Mouse (Mus musculus) midbrain, embryonic 14.5 days (tissue): Measurements from ENCODE around the gene Bcas3. TPM values are rescaled to one million over a fixed set of nuclear protein-coding genes. Genes with fewer than 3 reads are reported as not detected.

Experiments used
- ATAC-seq: fragments of 200-750 bp; cut with Nextera tagmentation; 2 replicates; pipeline ENCODE4 v1.8.0; 2017; ENCODE audit warnings: moderate number of reproducible peaks, moderate library complexity; ENCODE audit not compliant: low FRiP score, low TSS enrichment
- DNase-seq: peaks from one replicate; pipeline ENCODE4 v3.0.0-alpha.2; 2015
- H3K27ac ChIP-seq: fragments of 300-500 bp; sonication (generic); replicated peaks from 2 replicates; pipeline ENCODE4 v1.5.1; 2014; ENCODE audit warnings: mild to moderate bottlenecking, low read depth, low read length, moderate library complexity
- H3K27me3 ChIP-seq: fragments of 300-500 bp; sonication (generic); 2 replicates; pipeline ENCODE4 v1.6.1; 2014; ENCODE audit warnings: low read length, control low read depth, mixed read lengths; ENCODE audit not compliant: control insufficient read depth, insufficient read depth
- H3K36me3 ChIP-seq: fragments of 300-500 bp; sonication (generic); 2 replicates; pipeline ENCODE4 v1.6.1; 2014; ENCODE audit warnings: low read length, control low read depth; ENCODE audit not compliant: control insufficient read depth, insufficient read depth
- H3K4me1 ChIP-seq: fragments of 300-500 bp; sonication (generic); 2 replicates; pipeline ENCODE4 v1.6.1; 2014; ENCODE audit warnings: mild to moderate bottlenecking, antibody characterized with exemption, low read length, control low read depth; ENCODE audit not compliant: control insufficient read depth, insufficient read depth
- H3K4me2 ChIP-seq: fragments of 300-500 bp; sonication (generic); 2 replicates; pipeline ENCODE4 v1.6.1; 2014; ENCODE audit warnings: mild to moderate bottlenecking, low read length, moderate library complexity
- H3K4me3 ChIP-seq: fragments of 300-500 bp; sonication (generic); replicated peaks from 2 replicates; pipeline ENCODE4 v1.5.1; 2014; ENCODE audit warnings: low read depth, low read length
- H3K9ac ChIP-seq: fragments of 300-500 bp; sonication (generic); replicated peaks from 2 replicates; pipeline ENCODE4 v1.6.1; 2014; ENCODE audit warnings: mild to moderate bottlenecking, low read length, moderate library complexity
- H3K9me3 ChIP-seq: fragments of 300-500 bp; sonication (generic); 2 replicates; pipeline ENCODE4 v1.6.1; 2016; ENCODE audit warnings: low read length, control low read depth, mixed read lengths; ENCODE audit not compliant: control insufficient read depth
- WGBS: fragments of 180-500 bp; shearing (Covaris S2); extraction: QIAGEN DNeasy Blood & Tissue Kit; methylation state at CpG from one replicate; pipeline ENCODE4 v1.1.7; 2014; 5-methylcytosine and 5-hydroxymethylcytosine counted together
- polyA plus RNA-seq: library from polyadenylated mRNA; unstranded; fragments of >200 nt; fragmentation: Nextera tagmentation; extraction: Ambion mirVana; gene quantifications from 2 replicates; pipeline ENCODE4 v1.2.1, GENCODE M21; 2014

Gene Bcas3
- polyA plus RNA-seq, 1 experiment from 2014 or later = 33.4 TPM

- H3K4me3 ChIP-seq = no peak overlapping the region
- no peak overlapping the region for H3K27ac ChIP-seq
- no peaks in the 10 kb centered on the region for H3K4me1 ChIP-seq
- no peak overlapping the region for H3K4me2 ChIP-seq
- WGBS = 62% methylated on average over 4 of the region's 4 CpGs
- no peaks in the 10 kb centered on the region for H3K9me3 ChIP-seq
- H3K27me3 ChIP-seq = no peaks in the 10 kb centered on the region
- ATAC-seq (no peak), DNase-seq (no peak)
- H3K36me3 ChIP-seq = no peaks in the 10 kb centered on the region
- H3K9ac ChIP-seq = no peak overlapping the region
Observed at GRCm38 (mm10) chr11:85773391-85773790, 420.4 kb downstream of the Bcas3 start.

DNA sequence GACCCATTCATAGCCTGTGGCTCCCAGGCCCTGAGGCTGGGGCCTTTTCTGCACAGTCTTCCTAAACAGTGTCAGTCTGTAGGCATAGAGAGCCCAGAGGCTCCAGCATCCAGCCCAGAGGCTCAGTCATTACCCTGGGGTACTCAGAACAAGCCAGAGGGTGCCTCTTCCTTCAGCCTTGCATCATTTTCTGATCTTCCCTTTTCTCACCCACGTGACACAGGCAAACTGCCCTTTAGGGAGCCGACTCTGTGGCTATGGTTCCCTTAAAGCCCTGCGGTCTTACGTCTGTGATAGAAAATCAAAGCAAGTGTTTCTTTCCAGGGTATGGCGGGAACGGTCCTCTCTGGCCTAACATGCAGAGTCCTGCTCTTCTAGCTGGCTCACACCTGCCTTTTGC is 421.7 kb downstream of the Bcas3 start:
- 85% methylated on average over 6 of the region's 6 CpGs for WGBS
- H3K4me2 ChIP-seq = no peak overlapping the region
- H3K27ac ChIP-seq = no peak overlapping the region
- no peaks in the 10 kb centered on the region for H3K4me1 ChIP-seq
- ATAC-seq (no peak), DNase-seq (no peak)
- no peak overlapping the region for H3K4me3 ChIP-seq
- no peaks in the 10 kb centered on the region for H3K9me3 ChIP-seq
- H3K9ac ChIP-seq = no peak overlapping the region
- no peaks in the 10 kb centered on the region for H3K36me3 ChIP-seq
- no peaks in the 10 kb centered on the region for H3K27me3 ChIP-seq

- Histone ChIP-seq H3K4me2 (no peak overlapping the region), H3K36me3 (no peaks in the 10 kb centered on the region), H3K27ac (no peak overlapping the region), H3K4me1 (no peaks in the 10 kb centered on the region), H3K4me3 (no peak overlapping the region), H3K27me3 (no peaks in the 10 kb centered on the region), H3K9ac (no peak overlapping the region), H3K9me3 (no peaks in the 10 kb centered on the region)
- WGBS = 72% methylated on average over 7 of the region's 7 CpGs
- ATAC-seq (no peak), DNase-seq (peak; percentile 26)
Observed at GRCm38 (mm10) chr11:85775492-85775891, 422.5 kb downstream of the Bcas3 start.

- WGBS = 82% methylated on average over 7 of the region's 7 CpGs
- Histone ChIP-seq H3K9me3 (no peaks in the 10 kb centered on the region), H3K4me3 (no peak overlapping the region), H3K4me2 (no peak overlapping the region), H3K4me1 (no peaks in the 10 kb centered on the region), H3K27ac (no peak overlapping the region), H3K9ac (no peak overlapping the region), H3K36me3 (no peaks in the 10 kb centered on the region), H3K27me3 (no peaks in the 10 kb centered on the region)
- DNase-seq (no peak), ATAC-seq (no peak)
Observed at GRCm38 (mm10) chr11:85776861-85777360, 423.9 kb downstream of the Bcas3 start.

- ATAC-seq (no peak), DNase-seq (no peak)
- WGBS = 92% methylated on average over 2 of the region's 2 CpGs
- Histone ChIP-seq H3K36me3 (no peaks in the 10 kb centered on the region), H3K27me3 (no peaks in the 10 kb centered on the region), H3K4me1 (no peaks in the 10 kb centered on the region), H3K27ac (no peak overlapping the region), H3K4me2 (no peak overlapping the region), H3K4me3 (no peak overlapping the region), H3K9ac (no peak overlapping the region), H3K9me3 (no peaks in the 10 kb centered on the region)
Observed at GRCm38 (mm10) chr11:85777950-85778349, 425.0 kb downstream of the Bcas3 start.

DNA sequence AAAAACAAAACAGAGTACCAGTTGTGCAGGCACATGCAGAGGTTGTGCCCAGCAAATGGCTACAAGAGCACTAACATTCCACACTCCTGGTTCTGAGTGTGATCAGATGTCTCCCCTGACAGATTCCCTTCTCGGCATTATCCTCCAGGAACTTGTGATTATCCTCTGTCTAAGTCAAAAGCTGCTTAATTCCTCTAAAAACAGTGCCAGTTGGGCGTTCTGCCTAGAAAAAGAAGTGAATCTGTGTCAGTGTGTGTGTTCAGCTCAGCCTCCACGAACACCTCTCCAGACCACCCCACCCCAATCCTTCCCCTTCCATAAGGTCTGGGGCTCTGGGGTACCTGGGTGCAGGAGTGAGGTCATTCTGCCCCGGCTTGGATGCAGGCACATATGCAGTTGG is 427.3 kb downstream of the Bcas3 start:
- H3K4me3 ChIP-seq = no peak overlapping the region
- no peak for DNase-seq
- no peaks in the 10 kb centered on the region for H3K36me3 ChIP-seq
- 69% methylated on average over 4 of the region's 4 CpGs for WGBS
- no peak overlapping the region for H3K27ac ChIP-seq
- H3K4me1 ChIP-seq = no peaks in the 10 kb centered on the region
- ATAC-seq = no peak
- no peak overlapping the region for H3K4me2 ChIP-seq
- H3K9me3 ChIP-seq = no peaks in the 10 kb centered on the region
- no peaks in the 10 kb centered on the region for H3K27me3 ChIP-seq
- no peak overlapping the region for H3K9ac ChIP-seq

- no peak overlapping the region for H3K27ac ChIP-seq
- no peak overlapping the region for H3K9ac ChIP-seq
- no peaks in the 10 kb centered on the region for H3K9me3 ChIP-seq
- DNase-seq (peak; percentile 23), ATAC-seq (no peak)
- H3K27me3 ChIP-seq = no peaks in the 10 kb centered on the region
- H3K36me3 ChIP-seq = no peaks in the 10 kb centered on the region
- no peak overlapping the region for H3K4me3 ChIP-seq
- no peaks in the 10 kb centered on the region for H3K4me1 ChIP-seq
- WGBS = 87% methylated on average over 3 of the region's 3 CpGs
- H3K4me2 ChIP-seq = no peak overlapping the region
Observed at GRCm38 (mm10) chr11:85786113-85786718, 433.2 kb downstream of the Bcas3 start.

DNA sequence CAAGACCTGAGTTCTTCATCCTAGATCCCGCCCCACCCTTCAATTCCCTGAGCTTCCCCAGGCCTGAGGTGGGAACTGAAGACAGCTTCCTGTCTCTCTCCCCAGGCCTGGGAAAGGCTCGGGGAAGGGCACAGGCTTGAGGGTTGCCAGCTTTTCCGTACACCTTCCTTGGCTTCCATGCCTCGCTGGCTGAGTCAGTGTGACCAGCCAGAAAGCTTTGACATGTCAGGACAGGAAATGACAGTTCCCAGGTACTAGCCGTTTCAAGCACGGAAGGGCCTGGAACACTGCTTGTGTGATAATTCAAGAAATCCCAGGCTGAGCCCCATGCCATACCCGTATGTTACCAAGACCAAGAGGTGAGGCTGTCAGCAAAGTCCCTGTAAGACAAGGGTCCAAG is 436.8 kb downstream of the Bcas3 start:
- Histone ChIP-seq H3K27ac (no peak overlapping the region), H3K36me3 (no peaks in the 10 kb centered on the region), H3K9me3 (no peaks in the 10 kb centered on the region), H3K4me1 (no peaks in the 10 kb centered on the region), H3K4me3 (no peak overlapping the region), H3K9ac (no peak overlapping the region), H3K4me2 (no peak overlapping the region), H3K27me3 (no peaks in the 10 kb centered on the region)
- 92% methylated on average over 7 of the region's 7 CpGs for WGBS
- ATAC-seq = no peak
- no peak for DNase-seq

DNA sequence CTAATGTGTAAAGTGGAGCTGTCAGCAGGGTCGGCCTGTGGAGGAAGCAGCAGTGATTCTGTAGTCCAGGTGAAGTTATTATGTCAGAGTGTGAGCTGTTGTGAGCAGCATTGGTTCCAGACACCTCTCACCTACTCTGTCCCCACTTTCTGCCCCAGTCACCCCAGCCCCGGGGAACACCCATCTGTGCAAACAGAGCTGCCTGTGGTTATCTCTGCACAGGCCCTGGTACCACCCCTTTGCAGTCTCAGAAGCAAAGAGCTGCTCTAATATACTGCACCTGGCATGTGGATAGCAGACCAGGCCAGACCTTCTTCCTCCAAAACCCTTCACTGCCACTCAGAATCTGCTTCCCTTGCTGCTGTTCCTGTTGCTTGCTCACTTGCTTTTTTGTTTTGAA is 437.3 kb downstream of the Bcas3 start:
- no peaks in the 10 kb centered on the region for H3K36me3 ChIP-seq
- no peaks in the 10 kb centered on the region for H3K9me3 ChIP-seq
- no peaks in the 10 kb centered on the region for H3K4me1 ChIP-seq
- no peak overlapping the region for H3K27ac ChIP-seq
- DNase-seq (no peak), ATAC-seq (no peak)
- no peaks in the 10 kb centered on the region for H3K27me3 ChIP-seq
- H3K4me2 ChIP-seq = no peak overlapping the region
- no peak overlapping the region for H3K9ac ChIP-seq
- no peak overlapping the region for H3K4me3 ChIP-seq
- WGBS = 86% methylated on average over 2 of the region's 2 CpGs
